Mouse (Mus musculus): Measurements from ENCODE around the gene Alg12.
A peak's percentile ranks its signal among the peaks of the same experiment; 100 is the strongest.

Gene Alg12

GRCm38 (mm10) chr15:88819026-88819905 lies at the start of gene Alg12, which contains the start of gene Creld2:
TSS of gene Alg12 (minus strand) at chr15:88819318.
TSS of gene Creld2 (plus strand) at chr15:88819646.
- peak; percentile 99 for DNase-seq

DNA sequence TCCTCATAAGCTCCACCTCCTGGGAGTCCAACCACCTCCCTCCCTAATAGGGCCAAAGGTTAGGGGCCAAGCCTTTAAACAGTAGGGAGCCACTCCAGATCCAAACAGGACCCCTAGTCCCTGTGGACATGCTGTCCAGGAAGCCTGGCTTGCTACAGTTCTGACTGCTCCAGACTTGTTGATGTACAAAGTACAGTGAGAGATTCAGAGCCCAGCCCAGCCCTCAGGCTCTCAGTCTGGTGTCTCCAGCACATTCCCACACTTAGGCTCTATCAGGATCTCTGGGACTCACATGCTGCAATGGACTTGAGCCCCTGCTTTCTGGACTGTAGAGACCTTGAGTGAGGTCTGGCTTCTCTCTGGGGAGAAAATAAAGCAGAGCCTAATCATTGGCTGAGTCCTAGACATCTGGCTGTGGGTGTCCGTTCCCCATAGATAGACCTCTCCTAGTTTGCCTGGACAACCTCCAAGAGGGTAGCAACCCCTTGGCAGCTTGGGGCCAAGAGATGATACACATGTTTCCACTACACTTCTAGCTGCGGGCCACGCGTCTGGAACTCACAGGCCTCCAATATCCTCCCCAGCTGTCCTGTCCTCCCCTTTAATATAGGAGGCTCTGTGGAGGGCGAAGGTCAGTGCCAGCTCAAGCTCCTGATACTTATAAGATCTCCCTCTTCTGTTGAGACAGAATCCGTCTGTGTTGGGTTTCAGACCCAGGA lies 49.1 kb upstream of the Alg12 start:
- DNase-seq = peak in 1 of 2 experiments; percentile 24

GRCm38 (mm10) chr15:88867368-88868023 lies 48.4 kb upstream of the Alg12 start:
- DNase-seq = peak in 1 of 2 experiments; percentile 38

DNA sequence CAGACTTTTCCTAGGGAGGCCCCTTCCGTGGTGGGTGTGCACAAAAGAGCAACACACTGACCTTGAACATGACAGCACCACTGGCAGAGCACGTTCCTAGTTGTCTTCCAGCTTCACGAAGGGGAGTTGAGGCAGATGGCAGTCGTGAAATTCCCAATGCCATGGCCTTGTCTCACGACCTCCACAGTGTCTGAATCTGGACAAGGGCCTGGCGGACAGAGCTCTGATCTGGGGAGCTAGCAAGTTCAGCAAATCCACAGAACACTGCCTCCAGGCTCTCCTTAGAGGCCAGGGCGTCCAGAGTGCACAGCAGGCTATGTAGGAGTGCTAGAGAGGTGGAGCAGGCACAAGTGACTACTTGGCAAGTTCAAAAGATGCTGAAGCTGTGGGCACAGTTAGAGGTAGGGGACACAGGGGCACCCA lies 47.8 kb upstream of the Alg12 start:
- no peak for DNase-seq

DNA sequence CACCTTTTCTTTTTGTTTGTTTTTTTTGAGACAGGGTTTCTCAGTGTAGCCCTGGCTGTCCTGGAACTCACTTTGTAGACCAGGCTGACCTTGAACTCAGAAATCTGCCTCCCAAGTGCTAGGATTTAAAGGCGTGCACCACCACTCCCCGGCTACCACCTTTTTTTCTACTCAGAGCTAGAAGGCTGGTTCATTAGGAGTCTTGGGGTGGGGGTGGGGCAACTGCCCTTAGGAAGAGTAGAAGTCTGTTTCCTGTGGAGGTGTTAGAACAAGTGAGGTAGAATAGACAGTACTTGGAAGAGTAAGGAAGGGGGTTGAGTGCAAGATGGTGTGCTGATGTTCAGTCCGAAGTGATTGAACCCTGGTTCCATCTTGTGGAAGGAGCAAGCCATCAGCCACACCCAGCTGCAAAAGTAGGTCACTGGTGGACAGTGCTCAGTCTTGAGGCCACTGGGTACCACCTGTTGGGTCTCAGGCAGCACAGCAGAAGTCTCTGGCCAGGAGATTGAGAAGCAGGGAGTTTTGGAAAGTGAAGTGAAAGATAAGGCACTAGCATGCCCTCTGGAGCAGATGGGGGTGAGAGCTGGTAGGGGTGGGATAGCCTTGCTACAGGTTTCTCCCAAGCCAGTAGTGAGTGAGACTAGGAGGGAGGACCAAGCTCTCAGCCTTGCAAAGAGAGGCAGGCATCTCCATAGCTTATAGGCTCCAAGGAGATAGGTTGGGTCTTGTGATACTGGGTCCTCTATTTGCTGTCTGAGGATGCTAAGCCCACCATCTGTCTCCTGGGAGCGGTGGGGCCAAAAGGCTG lies 47.0 kb upstream of the Alg12 start:
- no peak for DNase-seq

- DNase-seq = no peak
Measured at GRCm38 (mm10) chr15:88865061-88865460, 45.9 kb upstream of the Alg12 start.

DNA sequence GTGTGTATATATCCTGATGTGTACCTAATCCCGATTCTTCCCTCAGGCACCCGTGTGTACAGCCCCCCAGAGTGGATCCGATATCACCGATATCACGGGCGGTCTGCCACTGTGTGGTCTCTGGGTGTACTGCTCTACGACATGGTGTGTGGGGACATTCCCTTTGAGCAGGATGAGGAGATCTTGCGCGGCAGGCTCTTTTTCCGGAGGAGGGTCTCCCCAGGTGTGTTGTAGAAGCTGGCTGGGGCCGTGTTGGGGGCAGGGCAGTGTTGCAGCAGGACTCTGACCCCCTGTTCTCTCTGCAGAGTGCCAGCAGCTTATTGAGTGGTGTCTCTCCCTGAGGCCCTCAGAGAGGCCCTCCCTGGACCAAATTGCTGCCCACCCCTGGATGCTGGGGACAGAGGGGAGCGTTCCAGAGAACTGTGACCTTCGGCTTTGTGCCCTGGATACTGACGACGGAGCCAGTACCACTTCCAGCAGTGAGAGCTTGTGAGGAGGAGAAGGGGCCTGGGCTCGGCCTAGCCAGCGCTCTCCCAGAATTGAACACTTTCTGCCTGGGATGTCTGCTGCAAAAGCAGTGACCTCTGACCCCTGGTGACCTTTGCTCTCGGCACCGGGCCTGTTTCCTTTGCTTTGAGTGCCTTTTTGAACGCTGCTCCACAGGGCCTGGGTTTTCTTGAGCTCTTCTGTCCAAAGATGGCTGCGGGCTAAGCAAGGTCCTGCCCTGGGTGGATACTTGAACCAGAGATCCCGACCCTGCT lies 45.3 kb upstream of the Alg12 start:
- no peak for DNase-seq

DNA sequence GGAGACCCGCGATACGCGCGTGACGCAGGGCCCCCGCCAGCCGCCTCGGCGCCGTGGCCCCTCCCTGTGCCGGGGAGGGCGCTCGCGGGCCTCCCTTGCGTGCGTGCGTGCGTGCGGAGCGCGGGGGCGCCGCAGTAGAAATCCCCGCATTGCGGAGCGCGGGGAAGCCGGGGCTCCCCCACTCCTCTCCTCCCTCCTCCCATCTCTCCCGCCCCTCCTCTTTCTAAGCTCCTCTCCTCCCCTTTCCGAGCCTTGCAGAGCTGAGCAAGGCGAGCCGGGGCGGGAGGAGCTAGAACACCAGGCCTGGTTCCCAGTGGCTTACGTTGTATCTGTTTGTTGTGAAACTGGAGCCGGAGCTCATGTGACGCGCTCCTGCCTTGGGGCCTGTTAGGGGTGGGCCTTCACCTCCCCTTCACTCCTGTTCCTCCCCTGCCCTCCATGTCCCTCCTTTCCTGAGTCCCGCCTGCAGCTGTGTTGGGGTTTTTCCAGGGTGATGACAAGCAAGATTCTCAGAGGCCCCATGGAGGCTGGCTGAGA lies 44.6 kb upstream of the Alg12 start:
- DNase-seq = peak; percentile 67 to 70

DNA sequence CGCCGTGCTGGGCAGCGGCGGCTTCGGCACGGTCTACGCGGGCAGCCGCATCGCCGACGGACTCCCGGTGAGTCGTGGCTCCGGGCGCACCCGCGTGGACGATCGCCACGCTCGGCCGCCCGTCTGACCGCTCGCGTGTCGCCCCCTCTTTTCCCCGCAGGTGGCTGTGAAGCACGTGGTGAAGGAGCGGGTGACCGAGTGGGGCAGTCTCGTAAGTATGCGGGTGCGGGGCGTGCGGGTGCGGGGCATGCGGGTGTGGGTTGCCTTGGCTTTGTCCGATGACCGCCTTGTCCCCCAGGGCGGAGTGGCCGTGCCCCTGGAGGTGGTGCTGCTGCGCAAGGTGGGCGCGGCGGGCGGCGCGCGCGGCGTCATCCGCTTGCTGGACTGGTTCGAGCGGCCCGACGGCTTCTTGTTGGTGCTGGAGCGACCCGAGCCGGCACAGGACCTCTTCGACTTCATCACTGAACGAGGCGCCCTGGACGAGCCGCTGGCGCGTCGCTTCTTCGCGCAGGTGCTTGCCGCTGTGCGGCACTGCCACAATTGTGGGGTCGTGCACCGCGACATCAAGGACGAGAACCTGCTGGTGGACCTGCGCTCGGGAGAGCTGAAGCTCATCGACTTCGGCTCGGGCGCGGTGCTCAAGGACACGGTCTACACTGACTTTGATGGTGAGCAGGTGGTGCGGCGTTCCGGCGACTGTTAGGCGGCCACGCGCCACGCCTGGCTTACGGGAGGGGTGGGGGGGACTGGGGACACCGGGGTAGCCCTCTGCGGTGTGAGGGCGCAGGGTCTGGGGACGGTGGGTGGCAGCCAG lies 44.0 kb upstream of the Alg12 start:
- peak; percentile 58 to 69 for DNase-seq

DNA sequence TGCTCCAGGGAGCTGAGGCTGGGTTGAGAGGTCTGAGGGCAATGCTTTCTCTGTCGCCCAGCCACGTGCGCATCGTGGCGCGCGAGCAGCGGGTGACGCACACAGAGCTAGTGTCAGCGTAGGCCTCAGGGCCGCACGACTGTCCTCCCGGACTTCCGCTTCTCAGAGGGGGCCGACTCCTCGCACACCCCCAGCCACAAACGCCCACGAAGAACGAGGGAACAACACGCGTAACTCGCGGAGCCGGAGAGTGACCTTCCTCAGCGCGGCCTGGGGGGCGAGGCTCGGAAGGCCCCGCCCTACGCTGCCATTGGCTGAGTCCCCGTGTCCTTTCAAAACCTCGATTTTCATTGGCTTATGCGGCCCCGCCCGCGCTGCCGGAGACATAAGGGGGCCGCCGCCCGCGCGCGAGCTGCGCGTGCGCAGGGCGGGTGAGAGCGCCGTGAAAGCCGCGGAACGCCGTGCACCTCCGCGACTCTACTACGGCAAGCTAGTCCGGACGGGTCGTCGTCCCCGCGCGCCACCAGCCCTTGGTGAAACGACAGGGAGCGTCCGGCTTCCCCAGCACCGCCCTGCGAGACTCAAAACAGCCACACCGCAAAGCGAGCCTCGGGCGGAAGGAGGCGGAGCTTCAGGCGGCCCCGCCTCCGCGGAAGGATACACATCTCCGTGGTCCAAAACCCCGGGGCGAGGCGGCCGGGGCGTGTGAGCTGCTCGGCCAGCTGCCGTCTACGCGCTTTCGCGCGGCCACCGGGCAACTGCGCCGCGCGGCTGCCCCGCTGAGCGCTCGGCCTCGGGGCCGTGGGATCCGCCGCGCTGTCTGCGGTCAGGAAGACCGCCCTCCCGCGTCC lies 42.9 kb upstream of the Alg12 start, which contains the start of gene Pim3:
Gene Pim3, plus strand, starts transcription at position 415 of the 851 bp plus-strand sequence.
- DNase-seq = peak; percentile 97 to 98

- no peak for DNase-seq
Measured at GRCm38 (mm10) chr15:88860781-88861180, 41.7 kb upstream of the Alg12 start.

- no peak for DNase-seq
Measured at GRCm38 (mm10) chr15:88859206-88859970, 40.3 kb upstream of the Alg12 start.

DNA sequence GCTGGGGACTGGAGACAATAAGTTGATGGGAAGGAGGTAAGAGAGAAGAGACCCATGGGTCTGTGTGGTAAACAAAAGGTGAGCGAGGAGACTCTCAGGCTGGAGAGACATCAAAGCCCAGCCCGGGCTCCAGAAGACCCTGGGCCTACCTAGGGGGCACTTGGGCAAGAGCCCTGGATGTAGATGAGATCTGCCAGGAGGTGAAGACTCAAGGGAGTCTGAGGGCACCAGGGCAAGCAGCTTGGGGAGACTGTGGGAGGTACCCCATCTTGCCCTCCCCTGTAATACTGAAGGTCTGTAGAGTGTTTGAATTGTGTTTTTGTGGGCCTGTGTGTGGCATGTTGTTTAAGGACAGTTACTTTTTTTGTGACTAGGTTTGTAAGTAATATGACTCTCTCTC lies 39.6 kb upstream of the Alg12 start:
- DNase-seq = no peak

- DNase-seq = no peak
Measured at GRCm38 (mm10) chr15:88858141-88858541, 39.0 kb upstream of the Alg12 start.

GRCm38 (mm10) chr15:88857361-88857760 lies 38.2 kb upstream of the Alg12 start:
- DNase-seq = no peak

GRCm38 (mm10) chr15:88856613-88857012 lies 37.5 kb upstream of the Alg12 start:
- DNase-seq = no peak

DNA sequence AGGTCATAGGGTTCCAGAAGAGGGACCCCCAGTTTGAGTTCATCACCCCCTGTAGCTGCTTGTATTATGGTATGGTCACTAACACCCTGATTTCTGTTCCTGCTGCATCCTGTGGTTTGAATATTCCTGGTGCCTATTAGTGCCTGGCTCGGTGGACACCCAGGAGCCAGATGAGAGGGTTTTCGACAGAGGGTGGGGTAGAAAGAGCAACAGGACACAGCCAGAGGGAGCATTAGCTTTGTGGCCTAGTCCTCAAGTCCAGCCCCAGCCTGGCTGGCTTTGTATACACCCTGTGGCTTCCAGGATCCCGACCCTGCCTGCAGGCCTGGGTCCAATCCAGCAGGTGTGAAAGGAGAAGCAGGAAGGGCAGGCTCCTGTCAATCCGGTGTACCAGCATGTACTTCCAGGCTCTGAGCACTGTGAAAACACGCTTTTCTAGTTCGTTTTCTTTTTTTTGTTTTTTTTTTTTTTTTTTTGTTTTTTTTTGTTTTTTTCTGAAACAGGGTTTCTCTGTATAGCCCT lies 36.8 kb upstream of the Alg12 start:
- no peak for DNase-seq

Measured in B cell, adult 2 months (primary cell).